Mouse (Mus musculus) hindbrain, embryonic 11.5 days (tissue): ENCODE results near the gene Nrn1l. TPM values are rescaled to one million over a fixed set of nuclear protein-coding genes. Genes with fewer than 3 reads are reported as not detected.

Experiments
- ATAC-seq: fragments of 200-750 bp; cut with Nextera tagmentation; 2 replicates; pipeline ENCODE4 v1.8.0; 2017; ENCODE audit warnings: mild to moderate bottlenecking, moderate TSS enrichment, moderate library complexity; ENCODE audit not compliant: low FRiP score
- DNase-seq: peaks from one replicate; pipeline ENCODE4 v3.0.0-alpha.2; 2015; ENCODE audit warnings: low spot score
- H3K27ac ChIP-seq: fragments of 300-500 bp; sonication (generic); 2 replicates; pipeline ENCODE4 v1.5.1; 2014; ENCODE audit warnings: mild to moderate bottlenecking, low read depth, low read length
- H3K27me3 ChIP-seq: fragments of 300-500 bp; sonication (generic); 2 replicates; pipeline ENCODE4 v1.6.1; 2014; ENCODE audit warnings: mild to moderate bottlenecking, low read length, moderate library complexity, mixed read lengths; ENCODE audit not compliant: control insufficient read depth, insufficient read depth
- H3K36me3 ChIP-seq: fragments of 300-500 bp; sonication (generic); 2 replicates; pipeline ENCODE4 v1.6.1; 2014; ENCODE audit warnings: mild to moderate bottlenecking, low read length, moderate library complexity, mixed read lengths; ENCODE audit not compliant: control insufficient read depth, insufficient read depth
- H3K4me1 ChIP-seq: fragments of 300-500 bp; sonication (generic); replicated peaks from 2 replicates; pipeline ENCODE4 v1.6.1; 2014; ENCODE audit warnings: low read length, mixed read lengths; ENCODE audit not compliant: control insufficient read depth, insufficient read depth
- H3K4me2 ChIP-seq: fragments of 300-500 bp; sonication (generic); replicated peaks from 2 replicates; pipeline ENCODE4 v1.6.1; 2014; ENCODE audit warnings: mild to moderate bottlenecking, low read depth, low read length
- H3K4me3 ChIP-seq: fragments of 300-500 bp; sonication (generic); 2 replicates; pipeline ENCODE4 v1.5.1; 2014; ENCODE audit warnings: low read depth, low read length
- H3K9ac ChIP-seq: fragments of 300-500 bp; sonication (generic); 2 replicates; pipeline ENCODE4 v1.6.1; 2014; ENCODE audit warnings: low read depth, low read length
- H3K9me3 ChIP-seq: fragments of 300-500 bp; sonication (generic); 2 replicates; pipeline ENCODE4 v1.6.1; 2016; ENCODE audit warnings: low read length; ENCODE audit not compliant: control insufficient read depth
- WGBS: fragments of 180-500 bp; shearing (Covaris S2); extraction: QIAGEN DNeasy Blood & Tissue Kit; methylation state at CpG from one replicate; pipeline ENCODE4 v1.1.7; 2014; 5-methylcytosine and 5-hydroxymethylcytosine counted together
- polyA plus RNA-seq: library from polyadenylated mRNA; unstranded; fragments of >200 nt; fragmentation: Nextera tagmentation; extraction: Ambion mirVana; gene quantifications from 2 replicates; pipeline ENCODE4 v1.2.1, GENCODE M21; 2014

Nrn1l gene
- polyA plus RNA-seq, 1 experiment from 2014 or later = not detected

DNA sequence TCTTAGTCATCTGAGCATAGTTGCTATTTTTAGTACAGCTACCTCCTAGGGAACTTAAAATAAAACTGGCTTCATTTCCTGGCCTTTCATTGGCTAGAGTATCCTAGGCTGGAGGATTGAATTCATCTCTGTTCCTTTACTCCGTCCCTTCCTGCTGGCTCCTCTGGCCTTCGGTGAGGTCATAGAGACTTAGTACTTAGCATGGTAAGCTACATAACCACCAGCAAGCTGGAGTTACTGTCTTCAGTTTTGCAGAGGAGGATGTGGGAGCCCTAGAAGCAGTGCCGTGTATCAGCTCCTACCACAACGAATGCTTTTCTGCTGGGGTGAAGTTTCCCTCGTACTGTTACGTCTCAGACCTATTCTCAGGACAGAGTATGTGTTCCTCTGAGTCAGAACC, 19.1 kb upstream of the Nrn1l start:
- Histone ChIP-seq H3K4me1 (no peaks in the 10 kb centered on the region), H3K27ac (no peak overlapping the region), H3K4me2 (no peak overlapping the region), H3K36me3 (peaks cover 5% of the 10 kb centered on the region; the same call in 1 of the 2 replicates), H3K9ac (no peak overlapping the region), H3K4me3 (no peak overlapping the region), H3K9me3 (no peaks in the 10 kb centered on the region), H3K27me3 (no peaks in the 10 kb centered on the region)
- no peak for DNase-seq
- 96% methylated on average over 6 of the region's 6 CpGs for WGBS
- ATAC-seq = no peak

DNA sequence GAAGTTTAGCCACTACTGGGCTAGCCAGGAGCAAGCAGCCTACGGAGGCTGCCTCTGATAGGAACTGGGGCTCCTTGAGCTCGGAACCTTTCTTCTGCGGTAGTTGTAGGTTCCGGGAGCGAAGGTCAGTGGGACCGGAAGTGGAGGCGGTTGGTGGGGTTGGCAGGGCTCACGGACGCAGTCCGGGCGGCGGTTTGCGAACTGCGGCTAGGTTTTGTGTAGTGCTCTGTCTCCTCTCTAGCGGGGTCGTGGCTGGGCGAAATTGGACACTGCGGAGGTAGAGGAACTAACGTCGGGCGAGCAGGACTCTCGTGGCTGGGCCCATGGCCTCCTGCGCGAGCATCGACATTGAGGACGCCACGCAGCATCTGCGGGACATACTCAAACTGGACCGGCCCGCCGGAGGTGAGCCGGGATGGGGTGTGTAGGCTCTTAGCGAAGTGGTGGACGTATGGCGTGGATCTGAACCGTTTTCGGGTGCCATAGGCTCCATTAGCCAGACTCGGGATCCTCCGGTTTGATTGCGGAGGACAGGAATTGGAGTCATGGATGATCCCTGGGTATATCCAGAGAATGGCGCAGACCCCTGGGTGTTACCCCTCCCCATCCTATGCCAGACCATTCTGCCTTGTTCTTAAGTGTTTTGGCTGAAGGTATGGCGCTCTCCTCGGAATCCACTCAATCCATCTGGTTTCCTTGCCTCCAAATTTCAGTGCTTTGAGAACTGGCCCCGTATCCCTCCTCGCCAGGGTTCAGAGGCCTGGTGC, 12.4 kb upstream of the Nrn1l start, which contains the start of gene Edc4:
Gene Edc4, plus strand, starts transcription at position 128 of the 767 bp plus-strand sequence.
- Histone ChIP-seq H3K4me1 (peaks cover 6% of the 10 kb centered on the region), H3K4me2 (peak within 1 kb of the TSS; percentile 68), H3K27me3 (no peaks in the 10 kb centered on the region), H3K9me3 (no peaks in the 10 kb centered on the region), H3K27ac (peak within 1 kb of the TSS; percentile 14; the same call in 1 of the 2 replicates), H3K36me3 (peaks cover 5% of the 10 kb centered on the region; the same call in 1 of the 2 replicates), H3K9ac (peak within 1 kb of the TSS; percentile 81), H3K4me3 (peak within 1 kb of the TSS; percentile 97)
- ATAC-seq (peak; percentile 78), DNase-seq (peak; percentile 94)
- 2% methylated on average over 45 of the region's 45 CpGs for WGBS

DNA sequence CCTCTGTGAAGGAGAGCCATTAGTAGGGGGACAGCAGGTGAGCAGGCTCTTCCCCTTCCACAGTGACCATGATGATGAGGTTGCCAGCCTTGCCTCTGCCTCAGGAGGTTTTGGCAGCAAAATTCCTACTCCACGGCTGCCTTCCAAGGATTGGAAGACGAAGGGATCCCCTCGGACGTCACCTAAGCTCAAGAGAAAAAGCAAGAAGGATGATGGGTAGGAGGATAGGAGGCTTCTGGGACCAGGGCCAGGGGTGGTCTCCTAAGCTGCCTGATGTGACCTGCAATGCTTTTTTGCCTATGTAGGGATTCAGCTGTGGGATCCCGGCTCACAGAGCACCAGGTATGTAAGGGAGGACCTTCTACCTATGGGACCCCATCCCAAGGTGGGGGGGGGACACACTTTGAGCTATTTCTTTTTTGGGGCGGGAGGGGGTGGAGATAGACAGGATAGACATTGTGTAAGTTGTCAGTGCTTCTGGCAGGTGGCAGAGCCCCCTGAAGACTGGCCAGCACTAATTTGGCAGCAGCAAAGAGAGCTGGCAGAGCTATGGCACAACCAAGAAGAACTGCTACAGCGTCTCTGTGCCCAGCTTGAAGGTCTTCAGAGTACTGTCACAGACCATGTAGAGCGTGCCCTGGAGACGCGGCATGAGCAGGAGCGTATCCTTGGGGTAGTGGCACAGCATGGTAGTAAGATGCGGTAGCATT, 3.5 kb upstream of the Nrn1l start:
- Histone ChIP-seq H3K36me3 (peaks cover 20% of the 10 kb centered on the region), H3K27ac (no peak overlapping the region), H3K4me2 (no peak overlapping the region), H3K9me3 (no peaks in the 10 kb centered on the region), H3K27me3 (no peaks in the 10 kb centered on the region), H3K4me1 (peaks cover 3% of the 10 kb centered on the region; the same call in 1 of the 2 replicates), H3K4me3 (no peak overlapping the region), H3K9ac (no peak overlapping the region)
- WGBS = 92% methylated on average over 12 of the region's 12 CpGs
- no peak for ATAC-seq
- no peak for DNase-seq

DNA sequence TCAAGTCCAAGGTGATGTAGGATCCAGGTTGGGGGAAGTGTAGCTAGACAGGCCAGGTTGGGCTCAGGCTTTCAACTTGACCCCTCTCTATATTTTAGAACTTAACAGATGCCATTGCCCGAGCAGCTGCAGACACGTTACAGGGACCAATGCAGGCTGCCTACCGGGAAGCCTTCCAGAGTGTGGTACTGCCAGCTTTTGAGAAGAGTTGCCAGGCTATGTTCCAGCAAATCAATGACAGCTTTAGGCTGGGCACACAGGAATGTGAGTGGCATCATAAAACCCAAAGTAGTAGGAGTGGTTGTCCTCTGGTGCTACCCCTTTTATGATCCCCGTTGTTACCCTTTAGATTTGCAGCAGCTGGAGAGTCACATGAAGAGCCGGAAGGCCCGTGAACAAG, 2.5 kb upstream of the Nrn1l start:
- no peak for ATAC-seq
- H3K27ac ChIP-seq = no peak overlapping the region
- no peaks in the 10 kb centered on the region for H3K27me3 ChIP-seq
- no peak overlapping the region for H3K4me3 ChIP-seq
- H3K9ac ChIP-seq = no peak overlapping the region
- no peak for DNase-seq
- H3K9me3 ChIP-seq = no peaks in the 10 kb centered on the region
- 95% methylated on average over 6 of the region's 6 CpGs for WGBS
- peaks cover 17% of the 10 kb centered on the region for H3K36me3 ChIP-seq
- H3K4me1 ChIP-seq = peaks cover 3% of the 10 kb centered on the region; the same call in 1 of the 2 replicates
- no peak overlapping the region for H3K4me2 ChIP-seq

DNA sequence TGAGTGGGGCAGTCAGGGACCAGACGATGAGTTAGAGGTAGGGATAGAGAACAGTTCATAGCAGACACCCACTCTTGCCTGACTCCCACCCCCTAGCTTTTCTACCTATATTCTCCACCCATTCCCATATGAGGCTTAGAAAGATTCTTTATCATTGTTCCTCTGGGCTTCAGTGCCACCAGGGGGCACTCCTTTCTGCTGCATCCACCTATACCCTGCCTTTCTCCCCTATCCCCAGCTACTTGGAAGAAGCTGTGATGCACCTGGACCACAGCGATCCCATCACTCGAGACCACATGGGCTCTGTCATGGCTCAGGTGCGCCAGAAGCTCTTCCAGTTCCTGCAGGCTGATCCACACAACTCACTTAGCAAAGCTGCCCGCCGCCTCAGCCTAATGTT, 935 bp upstream of the Nrn1l start:
- WGBS = 89% methylated on average over 6 of the region's 6 CpGs
- Histone ChIP-seq H3K4me3 (no peak overlapping the region), H3K4me2 (no peak overlapping the region), H3K36me3 (peaks cover 17% of the 10 kb centered on the region), H3K27me3 (no peaks in the 10 kb centered on the region), H3K9me3 (no peaks in the 10 kb centered on the region), H3K4me1 (peaks cover 3% of the 10 kb centered on the region; the same call in 1 of the 2 replicates), H3K27ac (no peak overlapping the region), H3K9ac (no peak overlapping the region)
- peak; percentile 16 for DNase-seq
- ATAC-seq = peak; percentile 33; the same call in 1 of the 2 replicates

DNA sequence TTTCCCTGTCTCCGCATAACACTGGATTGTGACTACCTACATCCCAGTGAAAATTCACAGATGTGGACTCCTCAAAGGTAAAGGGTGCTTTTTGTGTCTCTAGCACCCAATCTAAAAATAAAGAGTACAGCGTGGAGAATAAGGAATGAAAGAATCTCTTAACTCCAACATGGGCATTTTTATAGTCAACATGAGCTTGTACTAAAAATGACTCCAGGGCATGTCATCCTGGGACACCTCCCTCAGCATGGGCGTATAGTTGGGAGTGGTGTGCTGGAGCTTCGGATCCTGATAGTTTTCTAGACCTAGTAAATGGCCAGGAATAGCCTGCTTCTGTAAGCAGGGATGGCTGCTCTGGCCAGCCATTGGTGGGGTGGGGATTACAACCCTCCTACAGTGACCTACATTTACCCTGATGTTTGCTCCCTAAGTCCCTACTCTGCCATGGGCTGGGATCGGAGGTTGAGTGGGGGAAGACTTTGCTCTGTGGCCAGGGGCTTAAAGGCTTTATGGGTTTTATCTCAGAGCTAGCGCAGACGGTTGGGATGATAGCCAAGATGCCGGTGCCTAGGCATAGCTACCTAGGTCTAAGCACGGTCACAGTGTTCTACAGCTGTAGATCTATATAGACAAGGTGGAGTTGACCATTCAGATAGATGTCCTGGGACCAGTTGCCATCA, 4.6 kb downstream of the Nrn1l start:
- no peak overlapping the region for H3K27ac ChIP-seq
- no peak overlapping the region for H3K9ac ChIP-seq
- H3K9me3 ChIP-seq = no peaks in the 10 kb centered on the region
- H3K36me3 ChIP-seq = no peaks in the 10 kb centered on the region
- 88% methylated on average over 9 of the region's 9 CpGs for WGBS
- H3K4me1 ChIP-seq = peaks cover 3% of the 10 kb centered on the region; the same call in 1 of the 2 replicates
- no peak overlapping the region for H3K4me2 ChIP-seq
- no peak overlapping the region for H3K4me3 ChIP-seq
- ATAC-seq = no peak
- no peak for DNase-seq
- no peaks in the 10 kb centered on the region for H3K27me3 ChIP-seq

DNA sequence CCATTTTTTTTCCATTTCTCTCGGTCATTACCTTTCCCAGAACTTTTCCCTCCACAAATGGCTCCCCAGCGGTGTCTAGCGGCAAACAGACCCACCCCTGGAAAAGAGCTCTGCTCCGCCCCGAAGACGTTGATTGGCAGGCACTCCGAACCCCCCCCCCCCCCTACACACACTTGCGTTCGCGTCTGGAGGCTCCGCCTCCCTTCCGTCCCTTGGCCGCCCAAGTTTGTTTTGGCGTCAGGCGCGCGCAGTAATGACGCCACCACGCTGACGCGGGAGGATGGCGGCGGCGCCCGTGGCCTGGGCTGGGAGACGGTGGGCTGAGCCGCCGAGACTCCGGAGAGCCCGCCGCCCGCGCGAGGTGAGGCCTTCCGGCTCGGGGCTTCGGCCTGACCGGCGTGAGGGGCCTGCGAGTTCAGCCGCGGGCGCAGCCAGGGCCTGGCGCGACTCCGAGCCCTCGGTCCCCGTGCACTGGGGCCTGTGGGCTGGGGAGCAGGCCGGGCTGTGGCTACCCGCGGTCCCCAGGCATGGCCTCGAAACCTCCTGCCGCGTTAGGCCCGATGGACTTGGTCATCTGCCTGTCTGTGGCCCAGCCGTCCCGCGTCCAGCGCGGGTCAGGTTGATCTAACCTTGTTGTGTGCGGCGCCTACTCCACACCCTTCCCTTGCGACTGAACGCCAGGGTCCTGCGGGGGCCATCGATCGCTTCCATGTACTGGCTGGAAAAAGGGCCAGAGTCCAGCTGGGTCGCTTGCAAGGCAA, 7.0 kb downstream of the Nrn1l start, which contains the start of gene Pskh1:
Gene Pskh1, plus strand, starts transcription at position 262 of the 761 bp plus-strand sequence.
- H3K4me2 ChIP-seq = peak within 1 kb of the TSS; percentile 80
- H3K36me3 ChIP-seq = no peaks in the 10 kb centered on the region
- H3K27me3 ChIP-seq = no peaks in the 10 kb centered on the region
- H3K9me3 ChIP-seq = no peaks in the 10 kb centered on the region
- WGBS = under 1% methylated on average over 67 of the region's 68 CpGs
- H3K4me3 ChIP-seq = peak within 1 kb of the TSS; percentile 92
- ATAC-seq = peak; percentile 97
- no peaks in the 10 kb centered on the region for H3K4me1 ChIP-seq
- H3K27ac ChIP-seq = peak within 1 kb of the TSS; percentile 79
- H3K9ac ChIP-seq = peak within 1 kb of the TSS; percentile 95
- DNase-seq = peak; percentile 96
